Mouse (Mus musculus) B cell, adult (primary cell): ENCODE data around the gene Btg1-ps1. TPM values are rescaled to one million over a fixed set of nuclear protein-coding genes. Genes with fewer than 3 reads are reported as not detected.

Experiments
- total RNA-seq: library from RNA; stranded (reverse); gene quantifications from 4 replicates; pipeline ENCODE4 v1.2.4, GENCODE M21; 2023; ENCODE audit not compliant: inconsistent age

The Btg1-ps1 gene
- not detected in 4 replicates for total RNA-seq

DNA sequence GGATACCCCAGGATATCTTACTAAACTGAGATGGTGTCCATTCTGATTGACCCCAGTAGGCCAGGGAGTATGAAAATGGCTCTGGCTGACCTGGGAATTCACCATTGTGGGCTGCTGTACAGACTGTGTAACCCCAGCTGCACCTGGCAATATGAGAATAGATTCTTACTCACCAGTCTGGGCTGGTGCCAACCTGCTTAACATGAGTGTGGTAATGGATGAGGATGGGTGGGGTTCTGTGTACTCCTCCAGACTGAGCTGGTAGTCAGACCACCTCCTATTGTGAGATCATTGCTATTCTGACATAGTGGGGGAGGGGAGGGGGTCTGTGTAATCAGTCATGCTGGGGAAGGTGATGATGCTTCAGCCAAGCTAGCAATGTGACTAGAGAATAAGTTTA, at the start of gene Btg1-ps1:
Gene Btg1-ps1, minus strand, starts transcription at position 219 of the 400 bp plus-strand sequence.

DNA sequence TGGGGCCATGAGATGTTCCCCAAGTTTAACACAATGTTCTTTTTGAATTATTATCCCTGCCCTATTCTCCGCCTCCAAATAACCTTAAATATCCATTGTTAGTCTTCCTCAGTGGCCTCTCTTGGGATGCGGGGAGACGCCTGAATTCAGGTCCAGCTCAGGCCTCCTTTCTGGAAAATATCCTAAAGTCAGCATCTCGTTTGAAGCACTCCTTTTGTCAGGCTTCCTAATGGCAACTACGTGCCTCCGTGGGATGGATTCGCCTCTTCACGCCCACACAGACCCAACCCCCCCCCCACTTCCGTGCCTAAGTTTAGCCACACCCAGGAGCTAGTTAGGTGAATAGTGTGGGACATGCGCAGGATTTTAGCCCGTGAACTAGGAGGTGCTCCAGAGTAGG, 47.6 kb upstream of the Btg1-ps1 start, which contains the start of gene Rhox10:
Gene Rhox10, plus strand, starts transcription at position 301 of the 400 bp plus-strand sequence.

DNA sequence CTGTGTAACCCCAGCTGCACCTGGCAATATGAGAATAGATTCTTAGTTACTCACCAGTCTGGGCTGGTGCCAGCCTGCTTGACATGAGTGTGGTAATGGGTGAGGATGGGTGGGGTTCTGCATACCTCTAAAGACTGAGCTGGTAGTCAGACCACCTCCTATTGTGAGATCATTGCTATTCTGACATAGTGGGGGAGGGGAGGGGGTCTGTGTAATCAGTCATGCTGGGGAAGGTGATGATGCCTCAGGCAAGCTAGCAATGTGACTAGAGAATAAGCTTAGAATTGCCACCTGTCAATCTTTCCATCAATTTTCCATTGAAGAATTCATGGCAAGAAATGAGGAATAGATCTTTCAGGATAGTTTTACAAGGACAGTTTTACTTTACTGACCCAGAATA, 24.4 kb upstream of the Btg1-ps1 start, which contains the start of gene Btg1-ps2:
Gene Btg1-ps2, minus strand, starts transcription at position 101 of the 400 bp plus-strand sequence.

Other genes starting within 250 kb of the Btg1-ps1 start
- not detected in 4 replicates for gene Rhox5, start 214.0 kb downstream of the Btg1-ps1 start, total RNA-seq
- gene Rhox6, start 191.9 kb downstream of the Btg1-ps1 start, total RNA-seq = not detected in 4 replicates
- gene Rhox7a, start 187.1 kb downstream of the Btg1-ps1 start, total RNA-seq = not detected in 4 replicates
- gene Rhox8, start 139.9 kb downstream of the Btg1-ps1 start, total RNA-seq = not detected in 4 replicates
- not detected in 4 replicates for gene Rhox7b, start 121.6 kb downstream of the Btg1-ps1 start, total RNA-seq
- not detected in 4 replicates for gene Rhox9, start 117.0 kb downstream of the Btg1-ps1 start, total RNA-seq
- not detected in 4 replicates for gene Btg1-ps2, start 24.3 kb upstream of the Btg1-ps1 start, total RNA-seq
- not detected in 4 replicates for gene Rhox10, start 47.7 kb upstream of the Btg1-ps1 start, total RNA-seq
- not detected in 4 replicates for gene Rhox11, start 66.3 kb upstream of the Btg1-ps1 start, total RNA-seq
- gene Rhox12, start 92.1 kb upstream of the Btg1-ps1 start, total RNA-seq = not detected in 4 replicates
- gene Rhox13, start 102.4 kb upstream of the Btg1-ps1 start, total RNA-seq = not detected in 4 replicates
- gene Zbtb33, start 171.0 kb upstream of the Btg1-ps1 start, total RNA-seq = 33.4 to 35.9 TPM (median 35.2 TPM) in 4 replicates
- gene Tmem255a, start 233.6 kb upstream of the Btg1-ps1 start, total RNA-seq = 0.15 to 0.24 TPM (median 0.16 TPM) in 4 replicates